Comparison of ENCODE assay signal across 1 mouse cellular context in the genomic region with DNA sequence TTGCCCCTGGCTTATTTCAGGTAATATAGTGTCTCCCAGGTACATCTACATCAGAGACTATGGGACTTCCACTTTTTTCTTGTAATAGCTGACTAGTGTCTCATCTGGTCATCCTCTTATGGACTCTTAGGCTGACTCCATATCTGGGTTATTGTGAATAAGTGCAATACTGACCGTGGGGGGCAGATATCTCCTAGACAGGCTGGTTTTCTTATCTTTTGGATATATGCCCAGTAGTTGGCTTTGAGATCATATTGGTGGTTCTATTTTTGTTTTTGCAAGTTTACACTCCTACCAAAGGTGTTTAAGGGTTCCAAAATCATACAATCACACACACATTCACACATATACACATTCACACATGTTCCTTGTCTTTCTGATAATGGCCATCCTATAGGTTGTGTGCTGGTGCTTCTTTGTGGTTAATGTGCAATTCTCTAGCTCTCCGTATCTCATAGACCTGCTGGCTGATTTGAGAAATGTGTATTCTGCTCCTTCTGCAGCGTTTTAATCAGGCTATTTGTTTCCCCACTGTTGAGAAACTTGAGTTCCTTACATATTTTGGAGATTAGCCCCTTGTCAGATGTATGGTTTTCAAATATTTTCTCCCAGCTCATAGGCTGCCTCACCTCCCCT.
TF ChIP-seq lines count a peak whose summit lies in the region.

No protein-coding gene starts in this region.

TF ChIP-seq in MEL, 35 proteins besides CTCF, POLR2A, EP300 and RAD21 (continued from another document):
- TF ChIP-seq CHD2 (IDR thresholded peaks at IDR 0.05; ENCODE audit: low read length) (no peak), HCFC1 (IDR thresholded peaks at IDR 0.05; ENCODE audit: low read depth, low read length) (no peak), GABPA (IDR thresholded peaks at IDR 0.05; ENCODE audit: low read depth, low read length) (no peak; the same call in 1 of the 2 replicates), POLR2AphosphoS5 (IDR thresholded peaks at IDR 0.05; ENCODE audit: borderline replicate concordance, low read depth, low read length) (no peak), POLR2AphosphoS2 (IDR thresholded peaks at IDR 0.05; ENCODE audit: low read length) (no peak), TBP (IDR thresholded peaks at IDR 0.05; ENCODE audit: low read depth, low read length) (no peak), GATA1 (IDR thresholded peaks at IDR 0.05; ENCODE audit: low read depth, low read length) (peak; percentile 82), TAL1 (IDR thresholded peaks at IDR 0.05; ENCODE audit: low read length) (no peak), MEF2A (IDR thresholded peaks at IDR 0.05; ENCODE audit: extremely low read depth, insufficient replicate concordance, low read depth, low read length, poor library complexity, severe bottlenecking) (peak; percentile 66; the same call in 1 of the 2 replicates), SMC3 (IDR thresholded peaks at IDR 0.05; ENCODE audit: low read depth, low read length) (no peak), USF2 (IDR thresholded peaks at IDR 0.05; ENCODE audit: borderline replicate concordance in 1 of 2, insufficient read depth in 1 of 2, low read depth in 1 of 2, low read length in 2 of 2) (no peak), USF1 (IDR thresholded peaks at IDR 0.05; ENCODE audit: low read depth, low read length) (no peak), MAZ (IDR thresholded peaks at IDR 0.05; ENCODE audit: low read depth, low read length) (no peak), ZNF384 (IDR thresholded peaks at IDR 0.05; ENCODE audit: low read depth, low read length) (no peak), KAT2A (conservative IDR thresholded peaks at IDR 0.05; ENCODE audit: low read depth, low read length) (no peak), ELF1 (IDR thresholded peaks at IDR 0.05; ENCODE audit: low read depth, low read length) (no peak), RCOR1 (IDR thresholded peaks at IDR 0.05; ENCODE audit: low read depth, low read length) (peak; percentile 77), MAFK (IDR thresholded peaks at IDR 0.05; ENCODE audit: borderline replicate concordance, low read depth, low read length) (peak; percentile 25; the same call in 1 of the 2 replicates), NRF1 (IDR thresholded peaks at IDR 0.05; ENCODE audit: insufficient read depth, low read depth, low read length, poor library complexity, severe bottlenecking) (no peak), MYB (IDR thresholded peaks at IDR 0.05; ENCODE audit: low read depth, low read length) (no peak), E2F4 (IDR thresholded peaks at IDR 0.05; ENCODE audit: borderline replicate concordance, low read depth, low read length) (no peak)
